Mouse (Mus musculus): ENCODE data around the gene Kcnq4. TPM values are rescaled to one million over a fixed set of nuclear protein-coding genes. Genes with fewer than 3 reads are reported as not detected.

The Kcnq4 gene
- total RNA-seq (2023): not detected

GRCm38 (mm10) chr4:120747941-120748866 lies at the start of gene Kcnq4:
Gene Kcnq4 (minus strand): TSS chr4:120748612.

DNA sequence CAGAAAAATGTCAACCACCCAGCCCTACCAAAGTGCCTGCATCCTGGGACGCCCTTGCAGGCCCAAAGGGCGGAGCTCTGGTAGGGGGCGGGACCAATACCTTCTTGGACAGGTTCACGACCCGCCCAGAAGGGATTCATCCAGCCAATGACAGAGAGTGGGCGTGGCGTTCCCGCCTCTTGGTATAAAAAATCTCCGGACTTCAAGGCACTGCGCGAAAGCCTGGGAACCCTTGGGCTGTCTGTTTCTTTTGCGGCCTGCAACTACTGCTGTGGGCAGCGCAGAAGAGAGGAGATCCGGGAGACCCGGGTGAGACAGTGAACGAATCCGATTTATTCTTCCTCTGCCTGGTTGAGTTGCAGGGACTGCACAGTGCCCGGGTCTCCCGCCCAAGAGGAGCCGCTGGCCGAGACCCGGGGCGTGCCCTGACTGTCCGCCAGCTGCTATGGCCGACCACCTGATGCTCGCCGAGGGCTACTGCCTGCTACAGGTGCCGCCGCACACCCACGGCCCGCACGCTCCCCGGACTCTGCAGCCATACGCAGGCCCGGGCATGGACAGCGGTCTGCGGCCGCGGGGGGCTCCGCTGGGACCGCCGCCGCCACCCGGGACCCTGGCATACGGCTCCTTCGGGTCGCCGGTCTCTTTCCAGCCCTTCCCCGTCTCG lies 81.9 kb downstream of the Kcnq4 start, which contains the start of gene Cited4:
Gene Cited4 (plus strand): TSS at position 215 of the 667 bp plus-strand sequence.

Other genes starting within 250 kb of the Kcnq4 start
- 1 to 10 TPM in 1 of 2 experiments, under 1 TPM in 1; 0.32 to 1.4 TPM for gene Slfnl1, start 216.4 kb downstream of the Kcnq4 start, total RNA-seq (2023)
- 10 to 100 TPM; 19.6 to 20.5 TPM for gene Ctps, start 178.3 kb downstream of the Kcnq4 start, total RNA-seq (2023)
- not detected for gene Gm8439, start 159.9 kb downstream of the Kcnq4 start, total RNA-seq (2023)
- gene Cited4, start 82.0 kb downstream of the Kcnq4 start, total RNA-seq (2023): 1 to 10 TPM; 1.0 to 1.1 TPM
- gene Nfyc, start 83.0 kb upstream of the Kcnq4 start, total RNA-seq (2023): 10 to 100 TPM; 79.3 to 91.1 TPM
- 1 to 10 TPM; 3.3 to 3.9 TPM for gene Rims3, start 106.2 kb upstream of the Kcnq4 start, total RNA-seq (2023)
- gene Exo5, start 176.4 kb upstream of the Kcnq4 start, total RNA-seq (2023): 10 to 100 TPM in 1 of 2 experiments, 1 to 10 TPM in 1; 9.1 to 10.0 TPM
- gene Zfp69, start 203.1 kb upstream of the Kcnq4 start, total RNA-seq (2023): 1 to 10 TPM; 6.6 to 7.9 TPM

All from T-cell, adult 66 days (primary cell).